Mouse (Mus musculus) heart, postnatal 0 days (tissue): Measurements from ENCODE around the gene E130208F15Rik. TPM values are rescaled to one million over a fixed set of nuclear protein-coding genes. Genes with fewer than 3 reads are reported as not detected.

ENCODE experiments used
- ATAC-seq: fragments of 200-750 bp; cut with Nextera tagmentation; 2 replicates; pipeline ENCODE4 v1.8.0; 2017; ENCODE audit warnings: low read depth, moderate number of reproducible peaks, moderate library complexity; ENCODE audit not compliant: insufficient read depth
- DNase-seq: peaks from one replicate; pipeline ENCODE4 v3.0.0-alpha.2; 2016; ENCODE audit warnings: low spot score
- H3K27ac ChIP-seq: fragments of 300-500 bp; sonication (generic); 2 replicates; pipeline ENCODE4 v1.5.1; 2014; ENCODE audit warnings: low read depth, mild to moderate bottlenecking
- H3K27me3 ChIP-seq: fragments of 300-500 bp; sonication (generic); 2 replicates; pipeline ENCODE4 v1.6.1; 2014; ENCODE audit warnings: low read length, mixed read lengths; ENCODE audit not compliant: control insufficient read depth, insufficient read depth
- H3K36me3 ChIP-seq: fragments of 300-500 bp; sonication (generic); replicated peaks from 2 replicates; pipeline ENCODE4 v1.6.1; 2014; ENCODE audit warnings: low read length, mixed read lengths; ENCODE audit not compliant: control insufficient read depth, insufficient read depth
- H3K4me1 ChIP-seq: fragments of 300-500 bp; sonication (generic); 2 replicates; pipeline ENCODE4 v1.6.1; 2014; ENCODE audit warnings: antibody characterized with exemption; ENCODE audit not compliant: control insufficient read depth, insufficient read depth
- H3K4me2 ChIP-seq: fragments of 300-500 bp; sonication (generic); 2 replicates; pipeline ENCODE4 v1.6.1; 2014; ENCODE audit warnings: low read depth, mild to moderate bottlenecking, low read length, moderate library complexity
- H3K4me3 ChIP-seq: fragments of 300-500 bp; sonication (generic); 2 replicates; pipeline ENCODE4 v1.5.1; 2014; ENCODE audit warnings: low read depth, low read length
- H3K9ac ChIP-seq: fragments of 300-500 bp; sonication (generic); replicated peaks from 2 replicates; pipeline ENCODE4 v1.6.1; 2014; ENCODE audit warnings: low read depth, low read length, mixed read lengths
- H3K9me3 ChIP-seq: fragments of 300-500 bp; sonication (generic); replicated peaks from 2 replicates; pipeline ENCODE4 v1.6.1; 2016; ENCODE audit warnings: low read length; ENCODE audit not compliant: control insufficient read depth
- CTCF ChIP-seq: IDR thresholded peaks from 2 replicates; pipeline ENCODE4 v1.5.1; 2016; ENCODE audit warnings: antibody characterized with exemption, control low read depth, low read depth
- EP300 ChIP-seq: IDR thresholded peaks from 2 replicates; pipeline ENCODE4 v1.6.1; 2016; ENCODE audit warnings: antibody characterized with exemption, low read depth
- WGBS: fragments of 180-500 bp; shearing (Covaris S2); extraction: QIAGEN DNeasy Blood & Tissue Kit; methylation state at CpG from one replicate; pipeline ENCODE4 v1.1.7; 2014; 5-methylcytosine and 5-hydroxymethylcytosine counted together
- polyA plus RNA-seq: library from polyadenylated mRNA; unstranded; fragments of >200 nt; fragmentation: Nextera tagmentation; extraction: Ambion mirVana; gene quantifications from 2 replicates; pipeline ENCODE4 v1.2.1, GENCODE M21; 2015
- total RNA-seq: library from RNA; depleted of rRNA; stranded (reverse); fragments of >200 nt; gene quantifications from 2 replicates; pipeline ENCODE4 v1.2.3, GENCODE M21; 2014; ENCODE audit warnings: low replicate concordance; rRNA removed

The E130208F15Rik gene
- total and polyA plus RNA-seq, 2 experiments from 2014 or later, result 0.46 to 2.6 TPM

DNA sequence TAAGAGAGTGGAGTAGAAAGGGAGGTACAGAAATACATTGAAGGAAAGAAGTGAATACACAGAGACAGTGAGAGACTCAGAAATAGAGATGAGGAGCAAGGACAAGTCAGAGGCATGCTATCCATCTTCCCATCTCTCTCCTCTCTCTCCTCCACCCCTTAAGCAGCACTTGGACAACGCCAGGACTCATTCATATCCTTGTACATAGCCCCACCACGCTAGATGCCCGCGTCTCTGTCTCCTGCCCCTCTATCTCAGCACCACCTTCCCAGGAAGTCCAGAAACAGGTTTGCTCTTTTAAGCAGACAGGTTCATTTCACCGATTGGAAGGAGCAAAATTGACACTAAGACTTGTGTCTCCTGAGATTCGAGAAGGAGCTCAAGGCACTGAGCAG lies 41.8 kb downstream of the E130208F15Rik start:
- 61% methylated on average over 6 of the region's 6 CpGs for WGBS
- Histone ChIP-seq H3K36me3 (no peaks in the 10 kb centered on the region), H3K9me3 (no peaks in the 10 kb centered on the region), H3K27me3 (peaks cover 17% of the 10 kb centered on the region; the same call in 1 of the 2 replicates), H3K4me2 (peak overlapping the region; percentile 93), H3K27ac (no peak overlapping the region), H3K4me1 (no peaks in the 10 kb centered on the region), H3K9ac (peak overlapping the region; percentile 62), H3K4me3 (peak overlapping the region; percentile 72)
- ATAC-seq, result no peak
- no peak for DNase-seq
- TF ChIP-seq CTCF (no peak), EP300 (no peak)

DNA sequence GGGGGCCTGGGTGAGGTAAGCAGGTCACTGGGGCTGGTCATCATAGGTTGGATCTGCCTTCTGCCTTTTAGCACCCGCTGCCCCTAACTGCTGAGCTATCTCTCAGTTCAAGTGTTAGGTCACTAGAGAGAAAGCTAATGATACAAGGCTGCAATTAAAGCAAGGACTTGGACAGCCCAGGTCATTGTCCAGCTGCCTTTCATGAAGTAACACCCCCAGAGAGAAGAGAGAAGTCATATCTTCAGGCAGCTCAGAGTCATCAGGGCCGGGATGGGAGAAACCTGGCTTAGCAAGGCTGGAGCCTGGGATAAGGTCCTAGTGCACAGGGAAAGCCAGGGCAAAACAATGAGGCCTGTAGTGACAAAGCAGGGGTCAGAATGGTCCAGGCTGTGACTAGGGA lies 45.9 kb downstream of the E130208F15Rik start:
- no peaks in the 10 kb centered on the region for H3K4me1 ChIP-seq
- no peak for ATAC-seq

More for the DNA sequence above, 45.9 kb downstream of the E130208F15Rik start:
- Histone ChIP-seq H3K9ac (no peak overlapping the region), H3K9me3 (no peaks in the 10 kb centered on the region), H3K36me3 (no peaks in the 10 kb centered on the region), H3K4me2 (no peak overlapping the region), H3K4me3 (no peak overlapping the region), H3K27ac (no peak overlapping the region), H3K27me3 (peaks cover 14% of the 10 kb centered on the region; the same call in 1 of the 2 replicates)
- 46% methylated on average over 2 of the region's 2 CpGs for WGBS
- TF ChIP-seq CTCF, result no peak
- TF ChIP-seq EP300, result no peak
- DNase-seq, result no peak

Other genes starting within 250 kb of the E130208F15Rik start
Only the 30 nearest of the 33 such genes appear.
- gene Gm26920, start 231.3 kb upstream of the E130208F15Rik start, total RNA-seq, result not detected in 2 replicates
- 0.18 TPM in 1 of 2 replicates, not detected in the other for gene Gm26920, start 231.3 kb upstream of the E130208F15Rik start, polyA plus RNA-seq
- not detected in 2 replicates for gene Zfp566, start 231.2 kb upstream of the E130208F15Rik start, total RNA-seq
- 4.1 and 4.6 TPM in 2 replicates for gene Zfp566, start 231.2 kb upstream of the E130208F15Rik start, polyA plus RNA-seq
- gene Zfp260, start 227.0 kb upstream of the E130208F15Rik start, total RNA-seq, result 33.1 and 54.8 TPM in 2 replicates
- 54.6 and 57.9 TPM in 2 replicates for gene Zfp260, start 227.0 kb upstream of the E130208F15Rik start, polyA plus RNA-seq
- gene Zfp382, start 199.8 kb upstream of the E130208F15Rik start, total RNA-seq, result 2.6 and 4.5 TPM in 2 replicates
- gene Zfp382, start 199.8 kb upstream of the E130208F15Rik start, polyA plus RNA-seq, result 3.8 and 4.6 TPM in 2 replicates
- gene Zfp146, start 152.0 kb upstream of the E130208F15Rik start, total RNA-seq, result 18.6 and 29.7 TPM in 2 replicates
- gene Zfp146, start 152.0 kb upstream of the E130208F15Rik start, polyA plus RNA-seq, result 4.4 and 5.7 TPM in 2 replicates
- 516 and 816 TPM in 2 replicates for gene Cox7a1, start 137.6 kb upstream of the E130208F15Rik start, total RNA-seq
- gene Cox7a1, start 137.6 kb upstream of the E130208F15Rik start, polyA plus RNA-seq, result 1,339 and 1,426 TPM in 2 replicates
- 356 and 427 TPM in 2 replicates for gene Capns1, start 122.9 kb upstream of the E130208F15Rik start, total RNA-seq
- gene Capns1, start 122.9 kb upstream of the E130208F15Rik start, polyA plus RNA-seq, result 84.4 and 88.5 TPM in 2 replicates
- gene Polr2i, start 89.8 kb upstream of the E130208F15Rik start, total RNA-seq, result 105 and 799 TPM in 2 replicates
- gene Polr2i, start 89.8 kb upstream of the E130208F15Rik start, polyA plus RNA-seq, result 109 and 112 TPM in 2 replicates
- gene Tbcb, start 89.5 kb upstream of the E130208F15Rik start, total RNA-seq, result 40.0 and 80.7 TPM in 2 replicates
- 131 and 137 TPM in 2 replicates for gene Tbcb, start 89.5 kb upstream of the E130208F15Rik start, polyA plus RNA-seq
- gene Ovol3, start 86.0 kb upstream of the E130208F15Rik start, total RNA-seq, result not detected in 2 replicates
- not detected in 2 replicates for gene Ovol3, start 86.0 kb upstream of the E130208F15Rik start, polyA plus RNA-seq
- not detected in 2 replicates for gene Thap8, start 41.6 kb upstream of the E130208F15Rik start, total RNA-seq
- gene Thap8, start 41.6 kb upstream of the E130208F15Rik start, polyA plus RNA-seq, result 0.33 and 0.41 TPM in 2 replicates
- gene Wdr62, start 41.3 kb upstream of the E130208F15Rik start, total RNA-seq, result 3.4 and 5.2 TPM in 2 replicates
- gene Wdr62, start 41.3 kb upstream of the E130208F15Rik start, polyA plus RNA-seq, result 2.6 and 3.2 TPM in 2 replicates
- gene Clip3, start 30.0 kb upstream of the E130208F15Rik start, total RNA-seq, result 4.3 and 22.4 TPM in 2 replicates
- gene Clip3, start 30.0 kb upstream of the E130208F15Rik start, polyA plus RNA-seq, result 3.1 and 3.5 TPM in 2 replicates
- gene Alkbh6, start 13.0 kb upstream of the E130208F15Rik start, total RNA-seq, result 40.0 and 57.2 TPM in 2 replicates
- gene Alkbh6, start 13.0 kb upstream of the E130208F15Rik start, polyA plus RNA-seq, result 63.5 and 71.2 TPM in 2 replicates
- 0.34 and 1.1 TPM in 2 replicates for gene Syne4, start 6.9 kb upstream of the E130208F15Rik start, total RNA-seq
- 1.6 TPM in 2 replicates for gene Syne4, start 6.9 kb upstream of the E130208F15Rik start, polyA plus RNA-seq
- gene Sdhaf1, start 2.2 kb downstream of the E130208F15Rik start, total RNA-seq, result 15.8 and 16.5 TPM in 2 replicates
- gene Sdhaf1, start 2.2 kb downstream of the E130208F15Rik start, polyA plus RNA-seq, result 23.2 and 23.3 TPM in 2 replicates
- gene Lrfn3, start 41.0 kb downstream of the E130208F15Rik start, total RNA-seq, result 3.6 and 5.4 TPM in 2 replicates
- 0.40 and 0.69 TPM in 2 replicates for gene Lrfn3, start 41.0 kb downstream of the E130208F15Rik start, polyA plus RNA-seq
- 15.2 and 31.2 TPM in 2 replicates for gene Tyrobp, start 92.0 kb downstream of the E130208F15Rik start, total RNA-seq
- gene Tyrobp, start 92.0 kb downstream of the E130208F15Rik start, polyA plus RNA-seq, result 30.4 and 35.8 TPM in 2 replicates
- gene Hcst, start 98.1 kb downstream of the E130208F15Rik start, total RNA-seq, result not detected in 2 replicates
- gene Hcst, start 98.1 kb downstream of the E130208F15Rik start, polyA plus RNA-seq, result 1.1 and 1.4 TPM in 2 replicates
- 0.19 and 5.0 TPM in 2 replicates for gene Nfkbid, start 100.0 kb downstream of the E130208F15Rik start, total RNA-seq
- 0.38 and 0.44 TPM in 2 replicates for gene Nfkbid, start 100.0 kb downstream of the E130208F15Rik start, polyA plus RNA-seq
- 3.6 and 11.4 TPM in 2 replicates for gene Aplp1, start 123.8 kb downstream of the E130208F15Rik start, total RNA-seq
- 4.2 and 5.2 TPM in 2 replicates for gene Aplp1, start 123.8 kb downstream of the E130208F15Rik start, polyA plus RNA-seq
- gene Kirrel2, start 135.9 kb downstream of the E130208F15Rik start, total RNA-seq, result not detected in 2 replicates
- gene Kirrel2, start 135.9 kb downstream of the E130208F15Rik start, polyA plus RNA-seq, result 0.15 TPM in 1 of 2 replicates, not detected in the other
- gene Nphs1, start 136.6 kb downstream of the E130208F15Rik start, total RNA-seq, result not detected in 2 replicates
- 0.05 TPM in 1 of 2 replicates, not detected in the other for gene Nphs1, start 136.6 kb downstream of the E130208F15Rik start, polyA plus RNA-seq
- not detected in 2 replicates for gene Prodh2, start 171.9 kb downstream of the E130208F15Rik start, total RNA-seq
- not detected in 2 replicates for gene Prodh2, start 171.9 kb downstream of the E130208F15Rik start, polyA plus RNA-seq
- gene Arhgap33, start 213.3 kb downstream of the E130208F15Rik start, total RNA-seq, result 0.31 and 4.3 TPM in 2 replicates
- gene Arhgap33, start 213.3 kb downstream of the E130208F15Rik start, polyA plus RNA-seq, result 0.80 and 1.0 TPM in 2 replicates
- gene Hspb6, start 230.4 kb downstream of the E130208F15Rik start, total RNA-seq, result 72.0 and 93.3 TPM in 2 replicates
- gene Hspb6, start 230.4 kb downstream of the E130208F15Rik start, polyA plus RNA-seq, result 339 and 340 TPM in 2 replicates
- 6.5 and 7.1 TPM in 2 replicates for gene Proser3, start 230.6 kb downstream of the E130208F15Rik start, total RNA-seq
- 2.5 and 3.2 TPM in 2 replicates for gene Proser3, start 230.6 kb downstream of the E130208F15Rik start, polyA plus RNA-seq
- gene Lin37, start 238.1 kb downstream of the E130208F15Rik start, total RNA-seq, result 11.9 and 19.7 TPM in 2 replicates
- gene Lin37, start 238.1 kb downstream of the E130208F15Rik start, polyA plus RNA-seq, result 26.2 and 27.1 TPM in 2 replicates
- 36.9 and 41.9 TPM in 2 replicates for gene U2af1l4, start 241.6 kb downstream of the E130208F15Rik start, total RNA-seq
- gene U2af1l4, start 241.6 kb downstream of the E130208F15Rik start, polyA plus RNA-seq, result 120 and 123 TPM in 2 replicates
- gene Gm49396, start 241.6 kb downstream of the E130208F15Rik start, total RNA-seq, result 0.08 and 0.61 TPM in 2 replicates
- gene Gm49396, start 241.6 kb downstream of the E130208F15Rik start, polyA plus RNA-seq, result 3.0 and 3.4 TPM in 2 replicates